Mouse (Mus musculus) monocyte, adult 59 days (primary cell): ENCODE results near the gene Cypt2. TPM values are rescaled to one million over a fixed set of nuclear protein-coding genes. Genes with fewer than 3 reads are reported as not detected.

Experiments used
- total RNA-seq, 2 experiments: library from RNA; stranded (reverse); gene quantifications; one replicate each; pipeline ENCODE4 v1.2.4; 2023

The Cypt2 gene
- total RNA-seq, result not detected

GRCm38 (mm10) chrX:105499472-105499871, at the start of gene Cypt2:
TSS of gene Cypt2 (plus strand) at chrX:105499772.

